10 mouse cellular contexts compared by ENCODE assay signal in the genomic region with DNA sequence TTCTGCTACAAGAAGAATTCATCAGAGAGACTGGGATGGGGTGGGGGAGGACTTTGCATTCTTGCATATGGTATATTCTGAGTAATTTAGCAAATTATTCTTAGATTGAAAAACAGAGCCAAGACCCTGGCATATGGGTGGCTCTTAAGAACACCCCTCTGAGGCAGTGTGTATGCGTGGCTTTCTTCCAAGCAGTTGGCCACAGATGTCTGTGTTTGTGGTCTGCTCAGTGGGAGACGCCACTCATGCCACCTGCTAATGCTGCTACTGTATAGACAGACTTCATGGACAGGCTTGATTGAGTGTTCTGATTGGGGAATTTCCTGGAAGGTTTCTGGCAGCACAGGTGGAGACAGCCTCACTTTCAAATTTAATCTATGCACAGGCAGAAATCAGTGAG.
DNase-seq lines count a peak whose midpoint lies in the region; ATAC-seq lines count a peak whose summit lies in the region.
"Had no signal": no experiment of that assay in that cellular context is flagged by ENCODE, and none has a peak within 500 bp of the region (broad histone marks: within the 10 kb centered on the region; RNA-seq: fewer than 3 reads in every experiment).

No protein-coding gene starts in this region.

- no peaks in the 10 kb centered on the region for H3K9me3 ChIP-seq in neural tube, embryonic 13.5 days
- H3K9me3 ChIP-seq: embryonic facial prominence, embryonic 13.5 days; lung, embryonic 15.5 days had no signal

- intact Hi-C loops in left cerebral cortex, postnatal 36 days (cut with DNase I): no loop called here

- no peak for DNase-seq in neural tube, embryonic 10.5 days (ENCODE audit: extremely low spot score, low spot score)
- DNase-seq in frontal cortex, adult 2 months (ENCODE audit: extremely low spot score in 1 of 2, low spot score in 1 of 2): peak; percentile 20 to 53
- DNase-seq in left cerebral cortex, postnatal 36 days (ENCODE audit: low spot score in 2 of 2): peak; percentile 22 to 33
- DNase-seq in thymus, postnatal 36 days: no peak
- DNase-seq in urinary bladder, postnatal 25 days (ENCODE audit: low spot score): no peak
- DNase-seq in B cell, adult 2 months: no peak
- DNase-seq in urinary bladder, postnatal 36 days (ENCODE audit: low spot score in 2 of 2): no peak

- H3K36me3 ChIP-seq in neural tube, embryonic 13.5 days: no peaks in the 10 kb centered on the region
- H3K36me3 ChIP-seq: embryonic facial prominence, embryonic 13.5 days; lung, embryonic 15.5 days had no signal

- peak; percentile 47; the same call in 1 of the 2 replicates for ATAC-seq in neural tube, embryonic 13.5 days (ENCODE audit: low read depth)

- 62% methylated on average over 2 of the region's 2 CpGs for WGBS in neural tube, embryonic 13.5 days

- no peak overlapping the region for H3K4me2 ChIP-seq in neural tube, embryonic 13.5 days
- H3K4me2 ChIP-seq: embryonic facial prominence, embryonic 13.5 days; lung, embryonic 15.5 days had no signal

- H3K9ac ChIP-seq in neural tube, embryonic 13.5 days: no peak overlapping the region
- H3K9ac ChIP-seq: embryonic facial prominence, embryonic 13.5 days; lung, embryonic 15.5 days had no signal

- no peak overlapping the region for H3K4me3 ChIP-seq in neural tube, embryonic 13.5 days
- H3K4me3 ChIP-seq: embryonic facial prominence, embryonic 13.5 days; lung, embryonic 15.5 days had no signal

- H3K27ac ChIP-seq in neural tube, embryonic 13.5 days (replicated peaks): no peak overlapping the region
- H3K27ac ChIP-seq: embryonic facial prominence, embryonic 13.5 days; lung, embryonic 15.5 days had no signal

- no peaks in the 10 kb centered on the region for H3K27me3 ChIP-seq in neural tube, embryonic 13.5 days
- H3K27me3 ChIP-seq: embryonic facial prominence, embryonic 13.5 days; lung, embryonic 15.5 days had no signal

- H3K4me1 ChIP-seq in neural tube, embryonic 13.5 days (replicated peaks): no peaks in the 10 kb centered on the region

Comparison
In these comparisons a context has a peak if more than half of its experiments do, and no peak if none do; other contexts are left out.
1. DNase-seq: peak in frontal cortex, adult 2 months (2 of 2) and left cerebral cortex, postnatal 36 days (2 of 2); none in neural tube, embryonic 10.5 days (single experiment), thymus, postnatal 36 days (0 of 2), urinary bladder, postnatal 25 days (single experiment), B cell, adult 2 months (0 of 2) and urinary bladder, postnatal 36 days (0 of 2).